Mouse (Mus musculus): ENCODE results near the gene Lenep. TPM values are rescaled to one million over a fixed set of nuclear protein-coding genes. Genes with fewer than 3 reads are reported as not detected.
A peak's percentile ranks its signal among the peaks of the same experiment; 100 is the strongest.

The Lenep gene
- polyA plus RNA-seq (2016; fragmentation: Nextera tagmentation; extraction: Ambion mirVana) = not detected in 2 replicates

DNA sequence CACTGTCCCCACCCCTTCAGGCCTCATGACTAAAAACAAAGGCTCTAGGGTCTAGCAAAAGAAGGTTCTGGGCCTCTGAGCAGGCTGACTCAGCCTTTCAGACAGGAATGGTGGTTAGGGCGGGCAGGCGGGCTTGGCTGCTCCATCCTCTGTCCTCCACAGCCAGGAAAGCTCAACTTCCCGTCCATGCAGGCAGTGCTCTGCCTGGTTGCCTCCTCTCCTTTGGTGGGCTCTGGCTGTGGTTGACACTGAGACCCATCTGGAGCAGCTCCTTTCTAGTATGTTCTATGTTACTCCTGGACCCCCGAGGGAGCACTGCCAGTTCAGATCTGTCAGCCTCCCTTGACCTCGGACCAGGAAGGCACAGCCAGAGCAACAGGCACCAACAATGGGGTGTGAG, at the start of gene Lenep:
Gene Lenep (minus strand): TSS at position 101 of the 400 bp plus-strand sequence.
- no peak within 1 kb of the TSS for H3K27ac ChIP-seq
- ATAC-seq = no peak
- H3K27me3 ChIP-seq (replicated peaks) = no peaks in the 10 kb centered on the region
- H3K4me1 ChIP-seq = 0 out of 2 replicates have a peak, but pooled peaks cover 3% of the 10 kb centered on the region
- H3K36me3 ChIP-seq = peaks cover 73% of the 10 kb centered on the region
- no peak within 1 kb of the TSS for H3K9ac ChIP-seq
- no peaks in the 10 kb centered on the region for H3K9me3 ChIP-seq (replicated peaks)
- WGBS (ENCODE audit: insufficient replicate concordance) = 76% methylated on average over 5 of the region's 5 CpGs
- H3K4me2 ChIP-seq = no peak within 1 kb of the TSS
- H3K4me3 ChIP-seq = no peak within 1 kb of the TSS

DNA sequence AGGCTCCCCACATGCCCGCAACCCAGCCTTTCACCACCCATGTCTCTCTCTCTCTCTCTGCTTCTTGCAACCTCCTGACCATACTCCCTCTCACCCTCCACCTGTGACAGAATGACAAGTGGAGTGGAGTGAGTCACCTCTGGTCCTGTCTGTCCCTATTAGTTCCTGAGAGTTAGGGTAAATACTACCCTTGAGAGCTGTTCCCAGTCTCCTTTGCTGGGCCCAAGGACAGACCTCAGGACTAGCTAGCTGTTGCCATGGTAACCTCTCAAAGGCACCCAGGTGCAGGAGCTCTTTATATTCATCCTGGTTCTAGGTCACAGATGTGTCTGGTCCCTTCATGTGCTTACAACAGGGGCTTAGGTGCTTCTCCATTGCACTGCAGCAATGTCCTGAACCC, 49.3 kb upstream of the Lenep start:
- H3K4me2 ChIP-seq = no peak overlapping the region
- no peaks in the 10 kb centered on the region for H3K9me3 ChIP-seq (replicated peaks)
- no peak overlapping the region for H3K27ac ChIP-seq
- peaks cover 54% of the 10 kb centered on the region for H3K4me1 ChIP-seq
- H3K4me3 ChIP-seq = no peak overlapping the region
- no peak overlapping the region for H3K9ac ChIP-seq
- no peak for ATAC-seq
- H3K27me3 ChIP-seq (replicated peaks) = no peaks in the 10 kb centered on the region
- WGBS (ENCODE audit: insufficient replicate concordance) = 71% methylated on average over 1 of the region's 1 CpGs
- 0 out of 2 replicates have a peak, but pooled peaks cover 5% of the 10 kb centered on the region for H3K36me3 ChIP-seq

GRCm38 (mm10) chr3:89449541-89449940, 46.9 kb upstream of the Lenep start:
- peak overlapping the region; percentile 46 for H3K4me2 ChIP-seq

DNA sequence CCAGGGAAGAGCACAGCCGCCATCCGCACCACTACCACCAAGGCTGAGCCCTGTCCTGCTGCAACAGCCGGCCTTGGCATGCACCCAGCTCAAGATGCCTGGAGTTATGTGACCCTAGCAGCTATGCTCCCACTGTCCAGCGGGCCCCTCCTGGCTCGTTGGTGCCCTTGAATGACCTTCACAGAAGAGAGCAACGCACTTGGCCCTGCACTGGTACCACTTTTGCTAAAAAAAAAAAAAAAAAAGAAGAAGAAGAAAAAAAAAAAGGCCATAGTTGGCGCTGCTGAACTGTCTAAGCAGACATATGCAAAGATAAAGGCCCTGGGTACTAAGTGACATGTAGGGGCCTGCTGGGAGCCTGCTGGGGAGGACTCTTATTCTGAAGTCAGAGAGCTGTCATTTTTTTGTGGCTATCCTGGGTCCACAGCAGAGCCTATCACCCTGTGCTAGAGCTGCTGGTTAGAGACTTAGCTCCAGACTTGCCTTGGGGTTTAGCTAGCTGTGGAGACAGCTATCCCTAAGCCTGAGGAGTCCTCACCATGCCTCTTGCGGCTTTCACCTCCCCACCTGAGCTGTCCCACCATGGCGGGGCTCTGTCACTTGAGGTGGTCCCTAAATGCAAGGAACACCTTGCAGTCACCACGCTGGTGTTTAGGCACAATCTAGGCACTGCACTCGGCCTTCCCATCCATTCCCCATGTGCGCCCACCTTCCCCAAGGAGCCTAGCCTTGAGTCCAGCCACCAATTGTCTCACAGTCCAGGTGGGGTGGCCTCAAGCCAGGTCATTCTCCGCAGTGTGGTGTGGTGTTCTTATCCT, 46.3 kb upstream of the Lenep start:
- Histone ChIP-seq H3K27ac (peak overlapping the region; percentile 53), H3K27me3 (replicated peaks) (no peaks in the 10 kb centered on the region), H3K9ac (peak overlapping the region; percentile 46), H3K4me3 (0 out of 2 replicates have a peak overlapping the region, but pooled peaks have one; percentile 2), H3K4me2 (peak overlapping the region; percentile 46), H3K36me3 (peaks cover 22% of the 10 kb centered on the region), H3K4me1 (peaks cover 43% of the 10 kb centered on the region), H3K9me3 (replicated peaks) (no peaks in the 10 kb centered on the region)
- WGBS (ENCODE audit: insufficient replicate concordance) = 30% methylated on average over 13 of the region's 13 CpGs
- ATAC-seq = peak; percentile 82

More at GRCm38 (mm10) chr3:89449541-89449940, 46.9 kb upstream of the Lenep start:
- Histone ChIP-seq H3K27me3 (replicated peaks) (no peaks in the 10 kb centered on the region), H3K27ac (peak overlapping the region; percentile 53), H3K9ac (peak overlapping the region; percentile 46), H3K36me3 (peaks cover 22% of the 10 kb centered on the region), H3K9me3 (replicated peaks) (no peaks in the 10 kb centered on the region), H3K4me3 (0 out of 2 replicates have a peak overlapping the region, but pooled peaks have one; percentile 2), H3K4me1 (peaks cover 45% of the 10 kb centered on the region)
- WGBS (ENCODE audit: insufficient replicate concordance) = 14% methylated on average over 7 of the region's 7 CpGs
- peak; percentile 67 for ATAC-seq

DNA sequence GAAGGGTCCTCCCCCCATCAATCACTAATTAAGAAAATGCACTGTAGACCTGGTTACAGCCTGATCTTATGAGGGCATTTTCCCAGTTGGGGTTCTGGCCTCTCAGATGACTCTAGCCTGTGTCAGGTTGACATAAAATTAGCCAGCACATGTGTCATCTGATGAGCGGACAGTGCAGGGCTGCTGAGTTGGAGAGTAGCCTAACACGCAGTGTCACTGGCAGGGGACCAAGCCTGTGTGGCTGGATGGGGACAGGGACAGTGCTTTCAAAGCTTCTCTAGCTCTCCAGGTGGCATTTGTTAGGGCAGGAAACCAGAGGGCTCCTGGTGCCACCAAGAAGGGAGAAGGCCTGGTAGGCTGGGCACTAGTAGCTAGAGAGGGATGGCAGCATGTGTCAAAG, 38.1 kb upstream of the Lenep start:
- WGBS (ENCODE audit: insufficient replicate concordance) = 84% methylated on average over 2 of the region's 2 CpGs
- no peaks in the 10 kb centered on the region for H3K9me3 ChIP-seq (replicated peaks)
- ATAC-seq = no peak
- H3K27ac ChIP-seq = no peak overlapping the region
- H3K36me3 ChIP-seq = peaks cover 12% of the 10 kb centered on the region
- no peak overlapping the region for H3K4me2 ChIP-seq
- H3K4me3 ChIP-seq = no peak overlapping the region
- no peaks in the 10 kb centered on the region for H3K27me3 ChIP-seq (replicated peaks)
- H3K9ac ChIP-seq = no peak overlapping the region
- peaks cover 24% of the 10 kb centered on the region for H3K4me1 ChIP-seq

GRCm38 (mm10) chr3:89437269-89437668, 34.7 kb upstream of the Lenep start:
- no peaks in the 10 kb centered on the region for H3K27me3 ChIP-seq (replicated peaks)
- ATAC-seq = no peak
- no peaks in the 10 kb centered on the region for H3K9me3 ChIP-seq (replicated peaks)
- peak overlapping the region; percentile 71 for H3K9ac ChIP-seq
- H3K36me3 ChIP-seq = peaks cover 31% of the 10 kb centered on the region
- peak overlapping the region; percentile 64 for H3K4me3 ChIP-seq
- peaks cover 36% of the 10 kb centered on the region for H3K4me1 ChIP-seq
- H3K4me2 ChIP-seq = peak overlapping the region; percentile 83
- peak overlapping the region; percentile 65; the same call in 1 of the 2 replicates for H3K27ac ChIP-seq
- WGBS (ENCODE audit: insufficient replicate concordance) = 24% methylated on average over 5 of the region's 5 CpGs

DNA sequence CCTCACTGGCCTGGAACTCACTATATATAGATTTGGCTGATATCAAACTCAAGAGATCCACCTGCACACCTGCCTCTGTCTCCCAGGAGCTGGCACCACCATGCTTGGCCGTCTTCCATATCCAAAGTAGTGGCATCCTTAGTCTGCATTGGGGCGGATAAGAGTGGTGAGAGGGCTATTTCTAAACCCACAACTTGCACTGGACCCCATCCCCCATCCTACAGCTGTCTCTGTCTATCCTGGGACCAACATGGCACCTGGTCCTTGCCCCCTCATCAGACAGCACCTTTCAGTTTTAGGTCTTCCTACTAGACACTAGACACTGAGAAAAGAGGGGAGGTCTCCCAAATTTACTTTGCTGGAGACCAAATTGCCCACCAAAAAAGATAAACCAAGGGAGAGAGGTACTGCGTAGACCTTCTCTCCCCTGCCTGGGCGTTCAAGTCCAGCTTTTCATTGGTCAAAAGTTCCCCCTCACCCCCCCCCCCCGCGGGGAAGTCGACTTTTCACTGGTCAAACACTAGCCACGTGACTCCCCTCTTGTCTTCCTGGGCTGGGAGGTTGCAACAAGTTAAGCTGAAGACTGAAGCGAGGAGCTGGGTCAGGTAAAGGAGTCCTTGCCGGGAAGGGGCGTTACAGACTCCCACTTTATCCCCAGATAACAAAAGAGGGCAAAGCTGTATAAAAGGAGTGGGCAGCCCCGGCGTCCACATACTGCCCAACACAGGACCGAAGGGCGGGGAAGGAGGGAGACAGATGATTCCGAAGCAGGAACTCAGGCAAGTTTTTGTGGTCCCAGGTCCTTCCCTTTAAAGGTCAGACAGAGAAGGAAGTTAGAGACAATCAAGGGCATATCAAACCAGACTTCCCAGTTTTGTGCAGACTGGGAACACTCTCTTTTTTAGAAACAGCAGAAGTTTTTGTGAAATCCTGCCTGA, 33.9 kb upstream of the Lenep start, which contains the start of gene Pbxip1:
Gene Pbxip1 (plus strand): TSS at position 531 of the 938 bp plus-strand sequence.
- peak within 1 kb of the TSS; percentile 83 for H3K4me2 ChIP-seq
- peaks cover 44% of the 10 kb centered on the region for H3K4me1 ChIP-seq
- ATAC-seq = peak; percentile 81
- H3K9ac ChIP-seq = peak within 1 kb of the TSS; percentile 71
- H3K9me3 ChIP-seq (replicated peaks) = no peaks in the 10 kb centered on the region
- no peaks in the 10 kb centered on the region for H3K27me3 ChIP-seq (replicated peaks)
- peak within 1 kb of the TSS; percentile 65; the same call in 1 of the 2 replicates for H3K27ac ChIP-seq
- 4% methylated on average over 16 of the region's 16 CpGs for WGBS (ENCODE audit: insufficient replicate concordance)
- H3K36me3 ChIP-seq = peaks cover 37% of the 10 kb centered on the region
- H3K4me3 ChIP-seq = peak within 1 kb of the TSS; percentile 64

- H3K9me3 ChIP-seq (replicated peaks) = no peaks in the 10 kb centered on the region
- no peaks in the 10 kb centered on the region for H3K27me3 ChIP-seq (replicated peaks)
- H3K4me2 ChIP-seq = no peak overlapping the region
- peak overlapping the region; percentile 28; the same call in 1 of the 2 replicates for H3K27ac ChIP-seq
- H3K9ac ChIP-seq = no peak overlapping the region
- no peak overlapping the region for H3K4me3 ChIP-seq
- H3K36me3 ChIP-seq = peaks cover 38% of the 10 kb centered on the region
- no peak for ATAC-seq
- WGBS (ENCODE audit: insufficient replicate concordance) = 86% methylated on average over 7 of the region's 7 CpGs
- H3K4me1 ChIP-seq = peaks cover 54% of the 10 kb centered on the region
These were observed 32.4 kb upstream of the Lenep start for GRCm38 (mm10) chr3:89435041-89435440.

DNA sequence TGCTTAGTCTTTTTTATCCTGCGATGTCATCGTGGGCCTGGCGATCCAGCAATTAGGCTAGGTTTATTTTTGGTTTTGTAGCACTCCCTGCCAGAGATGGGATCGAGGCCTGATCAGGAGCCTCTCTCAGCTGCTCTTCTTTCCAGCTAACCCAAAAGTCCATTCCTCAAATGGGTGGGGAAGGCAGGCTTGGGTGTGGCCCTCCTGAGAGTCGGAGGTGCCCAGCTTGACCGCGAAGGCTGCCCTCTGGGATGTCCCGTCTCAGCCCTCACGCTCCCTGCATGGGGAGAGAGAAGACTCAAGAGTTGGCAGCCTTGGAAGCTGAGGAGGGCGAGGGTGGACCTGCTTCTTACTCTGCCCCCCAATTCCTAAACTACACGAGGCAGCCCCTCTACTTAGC, 31.9 kb upstream of the Lenep start:
- H3K9me3 ChIP-seq (replicated peaks) = no peaks in the 10 kb centered on the region

DNA sequence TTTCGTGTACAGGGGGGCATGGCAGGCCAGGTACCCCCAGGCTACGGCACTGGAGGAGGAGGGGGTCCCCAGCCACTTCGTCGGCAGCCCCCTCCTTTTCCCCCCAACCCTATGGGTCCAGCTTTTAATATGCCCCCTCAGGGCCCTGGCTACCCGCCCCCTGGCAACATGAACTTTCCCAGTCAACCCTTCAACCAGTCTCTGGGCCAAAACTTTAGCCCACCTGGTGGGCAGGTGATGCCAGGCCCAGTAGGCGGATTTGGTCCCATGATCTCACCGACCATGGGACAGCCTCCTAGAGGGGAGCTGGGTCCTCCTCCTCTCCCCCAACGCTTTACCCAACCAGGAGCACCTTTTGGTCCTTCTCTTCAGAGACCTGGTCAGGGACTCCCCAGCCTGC, 30.0 kb upstream of the Lenep start:
- ATAC-seq = no peak
- Histone ChIP-seq H3K27ac (no peak overlapping the region), H3K36me3 (peaks cover 53% of the 10 kb centered on the region), H3K9ac (no peak overlapping the region), H3K4me2 (no peak overlapping the region), H3K27me3 (replicated peaks) (no peaks in the 10 kb centered on the region), H3K9me3 (replicated peaks) (no peaks in the 10 kb centered on the region), H3K4me3 (no peak overlapping the region), H3K4me1 (peaks cover 53% of the 10 kb centered on the region)
- 80% methylated on average over 8 of the region's 8 CpGs for WGBS (ENCODE audit: insufficient replicate concordance)

More for the DNA sequence above, 31.9 kb upstream of the Lenep start:
- Histone ChIP-seq H3K4me2 (no peak overlapping the region), H3K36me3 (peaks cover 38% of the 10 kb centered on the region), H3K4me3 (no peak overlapping the region), H3K27me3 (replicated peaks) (no peaks in the 10 kb centered on the region), H3K27ac (peak overlapping the region; percentile 28; the same call in 1 of the 2 replicates), H3K9ac (no peak overlapping the region), H3K4me1 (peaks cover 59% of the 10 kb centered on the region)
- no peak for ATAC-seq
- 73% methylated on average over 11 of the region's 11 CpGs for WGBS (ENCODE audit: insufficient replicate concordance)

Measured in liver, embryonic 12.5 days (tissue).